Mouse (Mus musculus) B cell, adult (primary cell): Measurements from ENCODE around the gene Rrn3. TPM values are rescaled to one million over a fixed set of nuclear protein-coding genes. Genes with fewer than 3 reads are reported as not detected.

Experiments used
- total RNA-seq: library from RNA; stranded (reverse); gene quantifications from 4 replicates; pipeline ENCODE4 v1.2.4, GENCODE M21; 2023; ENCODE audit not compliant: inconsistent age

Gene Rrn3
- total RNA-seq: 37.3 to 40.3 TPM (median 39.2 TPM) in 4 replicates

DNA sequence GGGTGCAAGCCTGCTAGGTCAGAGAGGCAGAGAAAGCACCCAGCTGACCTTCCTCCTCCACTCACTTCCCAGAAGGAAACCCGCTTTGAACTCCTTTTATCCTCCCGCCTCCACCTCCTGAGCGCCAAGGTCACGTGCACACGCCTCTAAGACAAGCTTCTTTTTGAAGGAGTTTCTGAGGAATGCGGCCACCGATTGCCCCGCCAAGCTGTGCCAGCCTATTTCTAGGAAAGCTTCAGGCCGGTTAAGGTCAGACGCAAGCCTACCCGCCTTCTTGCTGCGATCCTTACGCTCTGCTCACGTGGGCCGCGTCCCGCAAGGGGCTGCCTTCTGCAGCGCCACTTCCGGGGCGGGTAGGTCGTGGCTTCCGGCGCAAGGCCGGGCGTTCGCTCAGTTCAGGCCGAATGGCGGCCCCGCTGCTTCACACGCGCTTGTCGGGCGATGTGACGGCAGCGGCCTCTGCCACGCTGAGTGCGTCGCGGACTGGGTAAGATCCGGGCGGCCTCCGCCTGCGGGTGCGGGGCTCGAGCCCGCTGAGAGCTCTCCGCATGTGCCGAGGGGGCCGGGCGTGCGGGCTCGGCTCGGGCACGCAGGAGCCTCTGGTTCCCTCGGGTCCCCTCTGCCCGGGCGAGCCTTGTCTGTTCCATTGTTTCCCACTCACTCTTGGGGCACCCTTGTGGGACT is at the start of gene Rrn3:
Rrn3 (plus strand) TSS at position 356 of the 684 bp plus-strand sequence.

DNA sequence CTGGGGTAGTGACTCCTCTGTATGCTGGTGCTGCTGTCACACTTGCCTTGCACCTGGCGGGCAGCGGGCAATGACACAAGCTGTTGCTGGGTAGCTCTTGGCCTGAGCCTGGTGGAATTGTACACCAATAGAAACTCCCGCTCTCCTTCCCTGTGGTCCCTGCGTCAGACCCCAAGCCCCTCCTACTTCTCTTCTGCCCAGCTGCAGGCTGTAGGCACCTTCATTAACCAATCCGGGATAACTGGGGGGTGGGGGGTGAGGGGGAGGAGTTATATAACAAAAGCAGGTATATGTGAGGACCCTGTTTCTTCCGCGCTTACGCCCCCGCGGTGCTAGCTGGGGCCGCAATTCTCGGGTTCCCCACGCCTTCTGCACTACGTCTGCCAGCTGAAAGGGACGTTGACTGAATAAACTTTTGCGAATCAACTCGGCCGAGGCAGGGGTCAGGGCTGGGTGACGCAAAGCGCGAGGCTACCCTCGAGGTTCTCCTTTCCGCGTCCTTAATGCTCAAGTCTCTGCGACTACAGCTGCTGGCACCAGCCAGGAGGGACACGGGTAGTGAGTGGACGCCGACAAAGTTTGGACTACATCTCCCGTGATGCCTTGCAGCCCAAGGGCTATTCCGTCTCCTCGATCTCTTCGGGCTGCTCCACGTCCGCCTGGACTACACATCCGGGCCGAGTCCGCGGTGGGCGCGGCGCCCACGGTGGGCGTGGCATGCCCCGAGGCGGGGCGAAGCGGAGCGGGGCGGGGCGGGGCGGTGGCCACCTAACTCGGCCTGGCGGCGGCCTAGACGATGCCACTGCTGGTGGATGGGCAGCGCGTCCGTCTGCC is 38.3 kb downstream of the Rrn3 start, which contains the start of gene Ntan1:
Ntan1 (plus strand) TSS at position 286 of the 834 bp plus-strand sequence.

Other genes starting within 250 kb of the Rrn3 start
- gene Parn, start 112.5 kb upstream of the Rrn3 start, total RNA-seq: 41.8 to 49.7 TPM (median 43.9 TPM) in 4 replicates
- gene Bfar, start 108.8 kb upstream of the Rrn3 start, total RNA-seq: 55.5 to 65.3 TPM (median 62.5 TPM) in 4 replicates
- 23.3 to 26.8 TPM (median 23.9 TPM) in 4 replicates for gene 3110001I22Rik, start 108.8 kb upstream of the Rrn3 start, total RNA-seq
- gene Pla2g10, start 49.7 kb upstream of the Rrn3 start, total RNA-seq: not detected in 4 replicates
- 166 to 185 TPM (median 173 TPM) in 4 replicates for gene Ntan1, start 38.1 kb downstream of the Rrn3 start, total RNA-seq
- 65.4 to 77.9 TPM (median 72.5 TPM) in 4 replicates for gene Pdxdc1, start 122.4 kb downstream of the Rrn3 start, total RNA-seq
- gene Mpv17l, start 122.5 kb downstream of the Rrn3 start, total RNA-seq: 1.0 to 1.6 TPM (median 1.4 TPM) in 4 replicates
- gene 2900011O08Rik, start 205.9 kb downstream of the Rrn3 start, total RNA-seq: not detected in 4 replicates
- gene Ifitm7, start 206.2 kb downstream of the Rrn3 start, total RNA-seq: not detected in 4 replicates